Mouse (Mus musculus): ENCODE results near the gene Clec11a.

GRCm38 (mm10) chr7:44349043-44349442 is 42.3 kb upstream of the Clec11a start:
- TF ChIP-seq POLR2A (IDR thresholded peaks at IDR 0.05; ENCODE audit: extremely low read depth, insufficient read depth, low read length) (no peak), CTCF (IDR thresholded peaks at IDR 0.05; ENCODE audit: low read depth, low read length) (no peak)

Data from liver, adult 2 months (tissue).